Mouse (Mus musculus): ENCODE data around the gene Gm13043.
"Not testable (repeated sequence)": the region's sequence is repeated elsewhere in the genome, so short reads cannot be mapped to it uniquely, and the experiment has no call there.

Gene Gm13043

DNA sequence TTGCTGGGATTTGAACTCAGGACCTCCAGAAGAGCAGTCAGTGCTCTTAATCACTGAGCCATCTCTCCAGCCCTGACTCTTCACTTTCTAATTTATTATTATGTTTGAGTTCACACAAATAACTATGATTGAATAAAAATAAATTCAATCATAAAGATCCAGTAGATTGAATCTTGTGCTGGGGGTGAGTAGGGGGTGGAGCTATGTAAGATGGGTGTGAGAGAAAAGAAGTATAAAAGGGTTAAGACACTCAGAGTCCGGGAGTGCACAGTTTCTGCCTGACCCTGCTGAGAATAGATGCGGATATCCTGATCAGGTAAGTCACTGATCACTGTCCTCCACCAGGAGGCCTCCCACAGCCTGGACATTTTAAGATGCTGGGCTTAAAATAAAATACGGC is at the start of gene Gm13043:
Gene Gm13043 (plus strand): TSS at position 301 of the 400 bp plus-strand sequence.
- no peak for DNase-seq (ENCODE audit: low read depth, low spot score)

- DNase-seq (ENCODE audit: low read depth, low spot score): not testable (repeated sequence)
Observed at GRCm38 (mm10) chr4:143535654-143536053, 24.5 kb downstream of the Gm13043 start, which contains the start of gene Gm13040. TSS of gene Gm13040 (plus strand) at chr4:143535954.

- not testable (repeated sequence) for DNase-seq (ENCODE audit: low read depth, low spot score)
Observed at GRCm38 (mm10) chr4:143551400-143551799, 40.3 kb downstream of the Gm13043 start, which contains the start of the genes BC080695 and Gm13057. TSS of gene BC080695 (plus strand) at chr4:143551700. TSS of gene Gm13057 (plus strand) at chr4:143551709.

Measured in brain, adult 2 months (tissue).